Mouse (Mus musculus): Measurements from ENCODE around the gene Ddx55. TPM values are rescaled to one million over a fixed set of nuclear protein-coding genes. Genes with fewer than 3 reads are reported as not detected.
"Not testable (repeated sequence)": the region's sequence is repeated elsewhere in the genome, so short reads cannot be mapped to it uniquely, and the experiment has no call there.

Ddx55 gene
- polyA plus RNA-seq, 1 experiment from 2014 or later = 28.8 TPM

GRCm38 (mm10) chr5:124540383-124540786 is 12.3 kb upstream of the Ddx55 start, which contains the start of gene Tmed2:
TSS of gene Tmed2 (plus strand) at chr5:124540695.
- Histone ChIP-seq H3K27me3 (no peaks in the 10 kb centered on the region), H3K36me3 (peaks cover 20% of the 10 kb centered on the region), H3K4me3 (peak within 1 kb of the TSS; percentile 97), H3K4me2 (replicated peaks) (peak within 1 kb of the TSS; percentile 87), H3K4me1 (peaks cover 22% of the 10 kb centered on the region), H3K27ac (replicated peaks) (peak within 1 kb of the TSS; percentile 68), H3K9ac (replicated peaks) (peak within 1 kb of the TSS; percentile 62), H3K9me3 (no peaks in the 10 kb centered on the region)
- peak; percentile 97 for ATAC-seq (replicated peaks)
- under 1% methylated on average over 35 of the region's 35 CpGs for WGBS

- Histone ChIP-seq H3K27ac (replicated peaks) (peak overlapping the region; percentile 68), H3K4me3 (peak overlapping the region; percentile 97), H3K36me3 (peaks cover 26% of the 10 kb centered on the region), H3K27me3 (no peaks in the 10 kb centered on the region), H3K9me3 (no peaks in the 10 kb centered on the region), H3K4me1 (peaks cover 22% of the 10 kb centered on the region), H3K4me2 (replicated peaks) (peak overlapping the region; percentile 87), H3K9ac (replicated peaks) (peak overlapping the region; percentile 62)
- ATAC-seq (replicated peaks) = peak; percentile 80
- under 1% methylated on average over 82 of the region's 89 CpGs for WGBS
Measured at GRCm38 (mm10) chr5:124540905-124541601, 11.6 kb upstream of the Ddx55 start.

GRCm38 (mm10) chr5:124541602-124541973 is 11.1 kb upstream of the Ddx55 start:
- H3K27ac ChIP-seq (replicated peaks) = peak overlapping the region; percentile 68
- H3K9me3 ChIP-seq = no peaks in the 10 kb centered on the region
- H3K9ac ChIP-seq (replicated peaks) = peak overlapping the region; percentile 62
- no peak for ATAC-seq (replicated peaks)
- H3K4me3 ChIP-seq = peak overlapping the region; percentile 97
- H3K27me3 ChIP-seq = no peaks in the 10 kb centered on the region
- 13% methylated on average over 8 of the region's 8 CpGs for WGBS
- H3K36me3 ChIP-seq = peaks cover 32% of the 10 kb centered on the region
- peak overlapping the region; percentile 87 for H3K4me2 ChIP-seq (replicated peaks)
- peaks cover 22% of the 10 kb centered on the region for H3K4me1 ChIP-seq

GRCm38 (mm10) chr5:124550737-124551136 is 1.9 kb upstream of the Ddx55 start:
- not testable (repeated sequence) for H3K9ac ChIP-seq (replicated peaks); H3K4me3 ChIP-seq; H3K4me2 ChIP-seq (replicated peaks); H3K27ac ChIP-seq (replicated peaks); H3K27me3 ChIP-seq; H3K9me3 ChIP-seq; ATAC-seq (replicated peaks)
- Histone ChIP-seq H3K36me3 (peaks cover 44% of the 10 kb centered on the region), H3K4me1 (peaks cover 17% of the 10 kb centered on the region)
- 74% methylated on average over 4 of the region's 4 CpGs for WGBS

- Histone ChIP-seq H3K4me2 (replicated peaks) (peak overlapping the region; percentile 84), H3K4me1 (peaks cover 17% of the 10 kb centered on the region), H3K36me3 (peaks cover 44% of the 10 kb centered on the region), H3K4me3 (peak overlapping the region; percentile 94), H3K27ac (replicated peaks) (peak overlapping the region; percentile 85), H3K9ac (replicated peaks) (peak overlapping the region; percentile 85)
- ATAC-seq (replicated peaks); H3K9me3 ChIP-seq; H3K27me3 ChIP-seq: not testable (repeated sequence)
- WGBS = 37% methylated on average over 5 of the region's 5 CpGs
Measured at GRCm38 (mm10) chr5:124551349-124552093, 1.1 kb upstream of the Ddx55 start.

- Histone ChIP-seq H3K27me3 (no peaks in the 10 kb centered on the region), H3K36me3 (peaks cover 44% of the 10 kb centered on the region), H3K9ac (replicated peaks) (peak overlapping the region; percentile 85), H3K27ac (replicated peaks) (peak overlapping the region; percentile 85), H3K9me3 (no peaks in the 10 kb centered on the region), H3K4me1 (peaks cover 17% of the 10 kb centered on the region), H3K4me2 (replicated peaks) (peak overlapping the region; percentile 84), H3K4me3 (peak overlapping the region; percentile 94)
- 5% methylated on average over 9 of the region's 9 CpGs for WGBS
- ATAC-seq (replicated peaks) = 0 out of 2 replicates have a peak, but pooled peaks have one; percentile 7
Measured at GRCm38 (mm10) chr5:124552094-124552472, 581 bp upstream of the Ddx55 start.

GRCm38 (mm10) chr5:124553607-124554006 is 943 bp downstream of the Ddx55 start:
- peak overlapping the region; percentile 94 for H3K4me3 ChIP-seq
- H3K4me2 ChIP-seq (replicated peaks) = peak overlapping the region; percentile 84
- H3K36me3 ChIP-seq = peaks cover 40% of the 10 kb centered on the region
- no peaks in the 10 kb centered on the region for H3K9me3 ChIP-seq
- no peak for ATAC-seq (replicated peaks)
- H3K4me1 ChIP-seq = peaks cover 17% of the 10 kb centered on the region
- 0 out of 2 replicates have a peak overlapping the region, but pooled peaks have one; percentile 85 for H3K9ac ChIP-seq (replicated peaks)
- H3K27ac ChIP-seq (replicated peaks) = no peak overlapping the region
- WGBS = 62% methylated on average over 6 of the region's 6 CpGs
- no peaks in the 10 kb centered on the region for H3K27me3 ChIP-seq

- H3K9me3 ChIP-seq = no peaks in the 10 kb centered on the region
- H3K9ac ChIP-seq (replicated peaks) = no peak overlapping the region
- peaks cover 53% of the 10 kb centered on the region for H3K36me3 ChIP-seq
- no peak overlapping the region for H3K4me3 ChIP-seq
- peaks cover 17% of the 10 kb centered on the region for H3K4me1 ChIP-seq
- no peak for ATAC-seq (replicated peaks)
- H3K27me3 ChIP-seq = no peaks in the 10 kb centered on the region
- H3K4me2 ChIP-seq (replicated peaks) = no peak overlapping the region
- WGBS = 75% methylated on average over 1 of the region's 1 CpGs
- H3K27ac ChIP-seq (replicated peaks) = no peak overlapping the region
Measured at GRCm38 (mm10) chr5:124555145-124555544, 2.5 kb downstream of the Ddx55 start.

GRCm38 (mm10) chr5:124571068-124571467 is 18.4 kb downstream of the Ddx55 start:
- Histone ChIP-seq H3K9me3 (no peaks in the 10 kb centered on the region), H3K36me3 (peaks cover 95% of the 10 kb centered on the region), H3K4me3 (no peak overlapping the region), H3K4me1 (no peaks in the 10 kb centered on the region), H3K9ac (replicated peaks) (no peak overlapping the region), H3K27ac (replicated peaks) (no peak overlapping the region), H3K4me2 (replicated peaks) (no peak overlapping the region), H3K27me3 (no peaks in the 10 kb centered on the region)
- WGBS = 88% methylated on average over 12 of the region's 12 CpGs
- ATAC-seq (replicated peaks) = no peak

- Histone ChIP-seq H3K36me3 (peaks cover 61% of the 10 kb centered on the region), H3K27ac (replicated peaks) (no peak overlapping the region), H3K9ac (replicated peaks) (no peak overlapping the region), H3K4me2 (replicated peaks) (no peak overlapping the region), H3K4me1 (peaks cover 21% of the 10 kb centered on the region), H3K27me3 (no peaks in the 10 kb centered on the region), H3K9me3 (no peaks in the 10 kb centered on the region), H3K4me3 (no peak overlapping the region)
- 96% methylated on average over 7 of the region's 7 CpGs for WGBS
- ATAC-seq (replicated peaks) = no peak
Measured at GRCm38 (mm10) chr5:124575467-124575866, 22.8 kb downstream of the Ddx55 start.

GRCm38 (mm10) chr5:124578633-124579317 is 26.1 kb downstream of the Ddx55 start, which contains the start of the genes Eif2b1 and Gtf2h3:
TSS of gene Eif2b1 (minus strand) at chr5:124579131.
TSS of gene Gtf2h3 (plus strand) at chr5:124579140.
- Histone ChIP-seq H3K4me2 (replicated peaks) (peak within 1 kb of the TSS; percentile 90), H3K9ac (replicated peaks) (peak within 1 kb of the TSS; percentile 76), H3K4me3 (peak within 1 kb of the TSS; percentile 70), H3K9me3 (no peaks in the 10 kb centered on the region), H3K27ac (replicated peaks) (peak within 1 kb of the TSS; percentile 64), H3K36me3 (peaks cover 40% of the 10 kb centered on the region), H3K4me1 (peaks cover 26% of the 10 kb centered on the region), H3K27me3 (no peaks in the 10 kb centered on the region)
- WGBS = under 1% methylated on average over 51 of the region's 51 CpGs
- peak; percentile 96 for ATAC-seq (replicated peaks)

- Histone ChIP-seq H3K4me2 (replicated peaks) (no peak overlapping the region), H3K9me3 (no peaks in the 10 kb centered on the region), H3K4me1 (peaks cover 26% of the 10 kb centered on the region), H3K4me3 (no peak overlapping the region), H3K9ac (replicated peaks) (no peak overlapping the region), H3K36me3 (peaks cover 44% of the 10 kb centered on the region), H3K27me3 (no peaks in the 10 kb centered on the region), H3K27ac (replicated peaks) (no peak overlapping the region)
- ATAC-seq (replicated peaks) = no peak
- WGBS = 94% methylated on average over 5 of the region's 5 CpGs
Measured at GRCm38 (mm10) chr5:124582515-124582914, 29.9 kb downstream of the Ddx55 start.

All from forebrain, embryonic 15.5 days (tissue).